ENCODE assay signal across 8 mouse cellular contexts in the genomic region with DNA sequence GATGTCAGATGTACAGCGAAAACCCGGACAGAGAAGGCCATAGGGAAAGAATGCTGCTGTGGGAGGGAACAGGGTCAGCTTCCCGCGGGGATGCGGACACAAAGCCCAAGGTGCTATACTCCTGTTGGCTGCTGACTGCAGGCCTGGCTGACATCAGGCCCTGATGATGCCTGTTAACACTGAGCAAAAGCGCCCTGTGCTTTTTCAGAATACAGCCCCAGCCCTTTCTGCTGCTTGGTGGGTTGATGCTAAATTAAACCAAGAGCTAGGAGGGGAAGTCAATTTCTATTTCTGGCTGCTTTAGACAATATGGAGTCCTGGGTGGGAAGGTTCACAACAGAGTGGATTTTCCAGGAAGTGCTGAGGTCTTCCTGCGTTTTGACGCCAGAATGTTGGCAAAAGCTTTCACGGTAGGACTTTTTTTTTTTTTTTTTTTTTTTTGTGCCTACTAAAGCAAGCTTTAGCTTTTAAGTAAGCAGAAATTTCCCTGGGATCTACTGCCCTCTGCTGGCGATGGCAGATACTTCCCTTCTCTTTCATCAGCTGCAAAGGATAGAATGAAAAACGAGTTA.
DNase-seq lines count a peak whose midpoint lies in the region; ATAC-seq lines count a peak whose summit lies in the region.

No protein-coding gene starts in this region.

- no peaks in the 10 kb centered on the region for H3K27me3 ChIP-seq in embryonic facial prominence, embryonic 15.5 days
- no peaks in the 10 kb centered on the region for H3K27me3 ChIP-seq in heart, embryonic 12.5 days (replicated peaks)
- no peaks in the 10 kb centered on the region for H3K27me3 ChIP-seq in kidney, embryonic 16.5 days (ENCODE audit: insufficient read depth, low read length)
- H3K27me3 ChIP-seq in neural tube, embryonic 11.5 days (ENCODE audit: control insufficient read depth, insufficient read depth, low read length), result no peaks in the 10 kb centered on the region

- H3K36me3 ChIP-seq in embryonic facial prominence, embryonic 15.5 days, result no peaks in the 10 kb centered on the region
- H3K36me3 ChIP-seq in heart, embryonic 12.5 days, result no peaks in the 10 kb centered on the region
- H3K36me3 ChIP-seq in kidney, embryonic 16.5 days (ENCODE audit: insufficient read depth, low read length), result no peaks in the 10 kb centered on the region
- no peaks in the 10 kb centered on the region for H3K36me3 ChIP-seq in neural tube, embryonic 11.5 days (ENCODE audit: control insufficient read depth, insufficient read depth, low read length)

- H3K9me3 ChIP-seq in embryonic facial prominence, embryonic 15.5 days (replicated peaks), result no peaks in the 10 kb centered on the region
- H3K9me3 ChIP-seq in heart, embryonic 12.5 days (replicated peaks), result 0 out of 2 replicates have a peak, but pooled peaks cover 4% of the 10 kb centered on the region
- H3K9me3 ChIP-seq in kidney, embryonic 16.5 days (ENCODE audit: low read length), result peaks cover 6% of the 10 kb centered on the region
- no peaks in the 10 kb centered on the region for H3K9me3 ChIP-seq in neural tube, embryonic 11.5 days (ENCODE audit: control insufficient read depth, low read length)

- DNase-seq in 416B (ENCODE audit: low read depth) (peak; percentile 58), liver (peak; percentile 70)
- peak; percentile 79 to 88 for DNase-seq in adrenal gland, postnatal 36 days
- peak; percentile 87 for DNase-seq in neural tube, embryonic 11.5 days (ENCODE audit: low spot score)
- DNase-seq in telencephalon, adult 2 months (ENCODE audit: low read depth, low spot score), result peak; percentile 80

- H3K27ac ChIP-seq in embryonic facial prominence, embryonic 15.5 days (replicated peaks), result peak overlapping the region; percentile 44
- peak overlapping the region; percentile 90 for H3K27ac ChIP-seq in heart, embryonic 12.5 days (ENCODE audit: poor library complexity, severe bottlenecking)
- peak overlapping the region; percentile 90 for H3K27ac ChIP-seq in kidney, embryonic 16.5 days (ENCODE audit: low read length)
- H3K27ac ChIP-seq in neural tube, embryonic 11.5 days (ENCODE audit: low read depth, low read length), result peak overlapping the region; percentile 21; the same call in 1 of the 2 replicates

- H3K4me1 ChIP-seq in embryonic facial prominence, embryonic 15.5 days, result peaks cover 36% of the 10 kb centered on the region
- H3K4me1 ChIP-seq in heart, embryonic 12.5 days (replicated peaks), result peaks cover 41% of the 10 kb centered on the region
- H3K4me1 ChIP-seq in kidney, embryonic 16.5 days (ENCODE audit: insufficient read depth, low read length), result peaks cover 52% of the 10 kb centered on the region
- H3K4me1 ChIP-seq in neural tube, embryonic 11.5 days (ENCODE audit: control insufficient read depth, insufficient read depth, low read length), result peaks cover 12% of the 10 kb centered on the region

- no peak; the same call in 1 of the 2 replicates for ATAC-seq in embryonic facial prominence, embryonic 15.5 days (ENCODE audit: insufficient number of reproducible peaks, low FRiP score, low TSS enrichment, low read depth)
- peak; percentile 57 for ATAC-seq in heart, embryonic 12.5 days (ENCODE audit: insufficient number of reproducible peaks, low FRiP score)
- peak; percentile 39 for ATAC-seq in kidney, embryonic 16.5 days (ENCODE audit: low FRiP score, low TSS enrichment)
- ATAC-seq in neural tube, embryonic 11.5 days (ENCODE audit: insufficient read depth, low FRiP score, low TSS enrichment), result no peak

- no peak overlapping the region; the same call in 1 of the 2 replicates for H3K4me3 ChIP-seq in embryonic facial prominence, embryonic 15.5 days (replicated peaks)
- H3K4me3 ChIP-seq in heart, embryonic 12.5 days, result peak overlapping the region; percentile 17; the same call in 1 of the 2 replicates
- H3K4me3 ChIP-seq in kidney, embryonic 16.5 days (ENCODE audit: low read length), result no peak overlapping the region
- H3K4me3 ChIP-seq in neural tube, embryonic 11.5 days (ENCODE audit: low read depth, low read length), result no peak overlapping the region

- no peak overlapping the region for H3K9ac ChIP-seq in embryonic facial prominence, embryonic 15.5 days
- peak overlapping the region; percentile 44 for H3K9ac ChIP-seq in heart, embryonic 12.5 days
- peak overlapping the region; percentile 60 for H3K9ac ChIP-seq in kidney, embryonic 16.5 days (replicated peaks; ENCODE audit: low read length)
- peak overlapping the region; percentile 48 for H3K9ac ChIP-seq in neural tube, embryonic 11.5 days (ENCODE audit: low read length)

- H3K4me2 ChIP-seq in embryonic facial prominence, embryonic 15.5 days (replicated peaks), result peak overlapping the region; percentile 30; the same call in 1 of the 2 replicates
- peak overlapping the region; percentile 51 for H3K4me2 ChIP-seq in heart, embryonic 12.5 days
- peak overlapping the region; percentile 11; the same call in 1 of the 2 replicates for H3K4me2 ChIP-seq in kidney, embryonic 16.5 days (replicated peaks; ENCODE audit: low read depth, low read length)
- H3K4me2 ChIP-seq in neural tube, embryonic 11.5 days (ENCODE audit: low read depth), result peak overlapping the region; percentile 19; the same call in 1 of the 2 replicates

- WGBS in embryonic facial prominence, embryonic 15.5 days, result 11% methylated on average over 11 of the region's 11 CpGs
- 3% methylated on average over 11 of the region's 11 CpGs for WGBS in heart, embryonic 12.5 days
- WGBS in kidney, embryonic 16.5 days, result 7% methylated on average over 11 of the region's 11 CpGs
- WGBS in neural tube, embryonic 11.5 days, result 6% methylated on average over 11 of the region's 11 CpGs

Comparison
In these comparisons a context has a peak if more than half of its experiments do, and no peak if none do; other contexts are left out.
1. ATAC-seq: peak in heart, embryonic 12.5 days (single experiment) and kidney, embryonic 16.5 days (single experiment); none in embryonic facial prominence, embryonic 15.5 days (single experiment) and neural tube, embryonic 11.5 days (single experiment).
2. H3K27ac ChIP-seq: peak in every context shown above with its lines; median percentile 90 in heart, embryonic 12.5 days; 90 in kidney, embryonic 16.5 days; 44 in embryonic facial prominence, embryonic 15.5 days; 21 in neural tube, embryonic 11.5 days.
3. Peak in every context shown above with its lines, with median percentiles within 50 percentile points of each other: DNase-seq and H3K4me2 ChIP-seq.